Mouse (Mus musculus) E14TG2a.4 (cell line): ENCODE data around the gene Fam71f1.
A peak's percentile ranks its signal among the peaks of the same experiment; 100 is the strongest.

Experiments used
- H3K27me3 ChIP-seq: 2 replicates; pipeline ENCODE4 v1.6.1; 2014; ENCODE audit warnings: low read length, control low read depth; ENCODE audit not compliant: insufficient read depth
- H3K36me3 ChIP-seq: 2 replicates; pipeline ENCODE4 v1.6.1; 2014; ENCODE audit warnings: low read length, control low read depth; ENCODE audit not compliant: insufficient read depth
- H3K4me1 ChIP-seq: replicated peaks from 2 replicates; pipeline ENCODE4 v1.6.1; 2014; ENCODE audit warnings: low read depth, low read length, control low read depth
- H3K4me3 ChIP-seq: replicated peaks from 2 replicates; pipeline ENCODE4 v1.5.1; 2014; ENCODE audit warnings: mild to moderate bottlenecking, low read length
- H3K9me3 ChIP-seq: 2 replicates; pipeline ENCODE4 v1.6.1; 2014; ENCODE audit warnings: low read length, control low read depth
- CTCF ChIP-seq: conservative IDR thresholded peaks from 2 replicates; pipeline ENCODE4 v1.5.1; 2014; ENCODE audit warnings: low read length
- NANOG ChIP-seq: IDR thresholded peaks from 2 replicates; pipeline ENCODE4 v1.6.1; 2014; ENCODE audit warnings: borderline replicate concordance, low read length, mixed read lengths
- POU5F1 ChIP-seq: IDR thresholded peaks from 2 replicates; pipeline ENCODE4 v1.6.1; 2014; ENCODE audit warnings: low read length, borderline replicate concordance

Gene Fam71f1

DNA sequence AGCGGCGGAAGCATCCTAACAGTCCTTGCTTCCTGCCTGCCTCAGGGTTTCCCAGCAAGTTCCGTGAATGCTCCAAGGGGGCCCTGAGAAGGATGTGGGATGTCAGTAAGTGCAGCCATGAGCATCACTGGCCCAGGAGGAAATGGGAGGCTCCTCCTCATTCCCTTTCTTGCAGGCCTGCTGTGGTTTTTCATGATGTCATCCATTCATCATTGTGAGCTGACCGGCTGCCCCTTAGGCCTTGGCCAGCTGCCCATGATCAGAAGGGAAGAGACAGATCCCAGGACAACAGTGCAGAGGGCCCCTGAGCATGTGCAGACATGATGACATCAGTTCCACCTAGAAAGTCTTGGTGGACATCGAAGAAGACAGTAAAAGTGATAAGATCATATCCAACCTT lies at the start of gene Fam71f1:
Fam71f1 (plus strand) TSS at position 262 of the 400 bp plus-strand sequence.
- no peaks in the 10 kb centered on the region for H3K4me1 ChIP-seq
- TF ChIP-seq CTCF (no peak), POU5F1 (no peak), NANOG (no peak)
- peaks cover 12% of the 10 kb centered on the region for H3K27me3 ChIP-seq
- H3K36me3 ChIP-seq = no peaks in the 10 kb centered on the region
- H3K9me3 ChIP-seq = no peaks in the 10 kb centered on the region
- no peak within 1 kb of the TSS for H3K4me3 ChIP-seq

- TF ChIP-seq POU5F1 = no peak
- TF ChIP-seq CTCF = no peak
- no peak for TF ChIP-seq NANOG
These were observed 48.0 kb upstream of the Fam71f1 start for GRCm38 (mm10) chr6:29270961-29271360.

GRCm38 (mm10) chr6:29272312-29273072 lies 46.4 kb upstream of the Fam71f1 start, which contains the start of gene Hilpda:
Gene Hilpda, plus strand, starts transcription at chr6:29272488.
- peaks cover 26% of the 10 kb centered on the region for H3K36me3 ChIP-seq
- peaks cover 31% of the 10 kb centered on the region for H3K4me1 ChIP-seq
- TF ChIP-seq CTCF (no peak), NANOG (no peak), POU5F1 (no peak)
- H3K4me3 ChIP-seq = peak within 1 kb of the TSS; percentile 87
- no peaks in the 10 kb centered on the region for H3K9me3 ChIP-seq
- peaks cover 11% of the 10 kb centered on the region for H3K27me3 ChIP-seq

More at GRCm38 (mm10) chr6:29270961-29271360, 48.0 kb upstream of the Fam71f1 start:
- Histone ChIP-seq H3K4me3 (no peak overlapping the region), H3K9me3 (no peaks in the 10 kb centered on the region), H3K36me3 (peaks cover 21% of the 10 kb centered on the region), H3K27me3 (peaks cover 15% of the 10 kb centered on the region), H3K4me1 (peaks cover 31% of the 10 kb centered on the region)

DNA sequence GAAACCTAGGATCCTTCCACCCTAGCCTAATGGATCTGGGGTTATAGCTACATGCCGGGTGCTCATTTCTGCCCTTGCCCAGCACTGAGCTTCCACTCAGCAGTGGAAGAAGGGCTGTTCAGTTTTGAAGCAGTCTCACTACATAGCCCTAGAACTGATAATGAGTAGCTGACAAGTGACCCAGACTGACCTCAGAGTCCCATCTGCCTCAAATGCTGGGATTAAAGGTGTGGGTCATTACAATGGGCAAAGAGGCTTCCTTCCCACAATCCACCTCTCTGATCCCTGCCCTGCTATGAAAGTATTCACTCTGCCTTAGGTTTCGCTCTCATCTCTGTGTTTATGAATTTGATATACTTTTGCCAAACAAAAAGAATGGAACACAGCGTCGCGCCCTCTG lies 42.2 kb upstream of the Fam71f1 start:
- TF ChIP-seq POU5F1 (no peak), NANOG (no peak), CTCF (no peak)
- peaks cover 26% of the 10 kb centered on the region for H3K36me3 ChIP-seq
- H3K4me1 ChIP-seq = peaks cover 35% of the 10 kb centered on the region
- H3K27me3 ChIP-seq = no peaks in the 10 kb centered on the region
- H3K9me3 ChIP-seq = no peaks in the 10 kb centered on the region
- no peak overlapping the region for H3K4me3 ChIP-seq

GRCm38 (mm10) chr6:29278513-29279267 lies 40.2 kb upstream of the Fam71f1 start:
- Histone ChIP-seq H3K4me3 (no peak overlapping the region), H3K27me3 (no peaks in the 10 kb centered on the region), H3K4me1 (peaks cover 28% of the 10 kb centered on the region), H3K9me3 (no peaks in the 10 kb centered on the region), H3K36me3 (peaks cover 26% of the 10 kb centered on the region)
- TF ChIP-seq CTCF = peak; percentile 53
- TF ChIP-seq POU5F1 = no peak

DNA sequence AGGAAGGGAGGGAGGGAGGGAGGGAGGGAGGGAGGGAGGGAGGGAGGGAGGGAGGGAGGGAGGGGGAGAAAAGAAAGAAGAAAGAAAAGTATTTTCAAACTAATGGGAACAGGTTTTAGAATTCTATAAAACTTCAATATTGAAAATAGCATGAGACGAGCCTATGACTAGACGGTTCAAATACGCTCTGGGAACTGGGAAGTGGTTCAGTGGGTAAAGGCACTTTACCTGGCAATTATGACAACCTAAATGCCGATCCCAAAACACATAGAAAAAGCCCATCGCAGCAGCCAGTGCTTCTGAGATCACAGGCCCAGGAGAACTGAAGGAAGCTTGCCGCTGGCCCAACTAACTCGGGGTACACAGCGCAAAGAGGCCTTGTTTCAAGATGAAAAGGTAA lies 39.6 kb upstream of the Fam71f1 start, which contains the start of gene Fam71f2:
Fam71f2 (plus strand) TSS at position 301 of the 400 bp plus-strand sequence.
- Histone ChIP-seq H3K4me3 (no peak within 1 kb of the TSS), H3K27me3 (no peaks in the 10 kb centered on the region), H3K36me3 (peaks cover 21% of the 10 kb centered on the region), H3K9me3 (no peaks in the 10 kb centered on the region), H3K4me1 (peaks cover 22% of the 10 kb centered on the region)
- TF ChIP-seq NANOG (no peak), POU5F1 (no peak), CTCF (no peak)

DNA sequence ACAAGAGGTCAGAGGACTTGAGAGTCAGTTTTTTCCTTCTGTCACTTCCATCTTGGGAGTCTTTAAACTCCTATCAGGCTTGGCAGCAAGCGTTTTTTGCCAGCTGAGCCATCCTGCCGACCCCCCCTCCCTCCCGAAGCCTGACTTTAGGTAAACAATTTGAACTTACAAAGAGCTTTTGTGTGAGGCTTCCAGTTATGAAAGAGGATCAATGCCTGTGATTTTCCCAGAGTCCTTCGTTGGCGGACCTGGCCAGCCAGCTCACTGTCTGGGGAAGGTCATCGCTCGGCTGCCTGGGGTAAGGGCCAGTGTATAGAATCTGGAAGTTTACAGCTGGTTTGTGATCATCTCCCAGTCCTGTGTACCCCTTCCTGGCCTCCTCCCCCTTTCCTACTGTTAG lies 38.3 kb upstream of the Fam71f1 start:
- Histone ChIP-seq H3K4me3 (no peak overlapping the region), H3K36me3 (peaks cover 8% of the 10 kb centered on the region; the same call in 1 of the 2 replicates), H3K4me1 (peaks cover 15% of the 10 kb centered on the region), H3K9me3 (no peaks in the 10 kb centered on the region), H3K27me3 (no peaks in the 10 kb centered on the region)
- no peak for TF ChIP-seq POU5F1

- Histone ChIP-seq H3K36me3 (no peaks in the 10 kb centered on the region), H3K27me3 (peaks cover 28% of the 10 kb centered on the region), H3K9me3 (no peaks in the 10 kb centered on the region), H3K4me1 (0 out of 2 replicates have a peak, but pooled peaks cover 10% of the 10 kb centered on the region), H3K4me3 (no peak overlapping the region)
- TF ChIP-seq NANOG (no peak), POU5F1 (no peak), CTCF (no peak)
These were observed 32.1 kb upstream of the Fam71f1 start for GRCm38 (mm10) chr6:29286870-29287269.
